Mouse (Mus musculus) limb, embryonic 15.5 days (tissue): ENCODE measurements around the gene Kat2a. TPM values are rescaled to one million over a fixed set of nuclear protein-coding genes. Genes with fewer than 3 reads are reported as not detected.
"Not testable (repeated sequence)": the region's sequence is repeated elsewhere in the genome, so short reads cannot be mapped to it uniquely, and the experiment has no call there.

Source experiments
- ATAC-seq: fragments of 200-750 bp; cut with Nextera tagmentation; 2 replicates; pipeline ENCODE4 v1.8.0; 2017; ENCODE audit warnings: low read depth, moderate TSS enrichment; ENCODE audit not compliant: insufficient number of reproducible peaks, low FRiP score, low TSS enrichment
- H3K27ac ChIP-seq: fragments of 300-500 bp; sonication (generic); 2 replicates; pipeline ENCODE4 v1.5.1; 2015; ENCODE audit warnings: moderate library complexity, mild to moderate bottlenecking, inconsistent platforms
- H3K27me3 ChIP-seq: fragments of 300-500 bp; sonication (generic); 2 replicates; pipeline ENCODE4 v1.6.1; 2015; ENCODE audit warnings: inconsistent platforms
- H3K36me3 ChIP-seq: fragments of 300-500 bp; sonication (generic); 2 replicates; pipeline ENCODE4 v1.6.1; 2015; ENCODE audit warnings: inconsistent platforms
- H3K4me1 ChIP-seq: fragments of 300-500 bp; sonication (generic); 2 replicates; pipeline ENCODE4 v1.6.1; 2015; ENCODE audit warnings: inconsistent platforms
- H3K4me2 ChIP-seq: fragments of 300-500 bp; sonication (generic); 2 replicates; pipeline ENCODE4 v1.6.1; 2015; ENCODE audit warnings: mild to moderate bottlenecking, inconsistent platforms
- H3K4me3 ChIP-seq: fragments of 300-500 bp; sonication (generic); 2 replicates; pipeline ENCODE4 v1.5.1; 2015; ENCODE audit warnings: mild to moderate bottlenecking, inconsistent platforms
- H3K9ac ChIP-seq: fragments of 300-500 bp; sonication (generic); 2 replicates; pipeline ENCODE4 v1.6.1; 2015; ENCODE audit warnings: inconsistent platforms
- H3K9me3 ChIP-seq: fragments of 300-500 bp; sonication (generic); 2 replicates; pipeline ENCODE4 v1.6.1; 2016; ENCODE audit warnings: inconsistent platforms
- WGBS: fragments of 180-500 bp; shearing (Covaris S2); methylation state at CpG from one replicate; pipeline ENCODE4 v1.1.7; 2015; 5-methylcytosine and 5-hydroxymethylcytosine counted together
- polyA plus RNA-seq: library from polyadenylated mRNA; unstranded; fragments of >200 nt; fragmentation: Nextera tagmentation; extraction: Ambion mirVana; gene quantifications from 2 replicates; pipeline ENCODE4 v1.2.1, GENCODE M21; 2015

The Kat2a gene
- polyA plus RNA-seq, 1 experiment from 2014 or later = 48.2 TPM

- 69% methylated on average over 7 of the region's 7 CpGs for WGBS
- H3K9ac ChIP-seq = no peak overlapping the region
- H3K27ac ChIP-seq = 0 out of 2 replicates have a peak overlapping the region, but pooled peaks have one; percentile 33
- H3K9me3 ChIP-seq = no peaks in the 10 kb centered on the region
- H3K4me3 ChIP-seq = no peak overlapping the region
- 0 out of 2 replicates have a peak, but pooled peaks have one; percentile 54 for ATAC-seq
- H3K4me2 ChIP-seq = no peak overlapping the region
- H3K36me3 ChIP-seq = no peaks in the 10 kb centered on the region
- peaks cover 20% of the 10 kb centered on the region for H3K4me1 ChIP-seq
- peaks cover 18% of the 10 kb centered on the region; the same call in 1 of the 2 replicates for H3K27me3 ChIP-seq
Measured at GRCm38 (mm10) chr11:100687265-100687664, 25.0 kb downstream of the Kat2a start.

GRCm38 (mm10) chr11:100685371-100685770, 26.9 kb downstream of the Kat2a start:
- Histone ChIP-seq H3K36me3 (no peaks in the 10 kb centered on the region), H3K4me1 (peaks cover 12% of the 10 kb centered on the region; the same call in 1 of the 2 replicates), H3K9me3 (no peaks in the 10 kb centered on the region), H3K27me3 (peaks cover 1% of the 10 kb centered on the region; the same call in 1 of the 2 replicates), H3K9ac (no peak overlapping the region), H3K4me2 (no peak overlapping the region), H3K27ac (no peak overlapping the region), H3K4me3 (no peak overlapping the region)
- ATAC-seq = no peak
- WGBS = 86% methylated on average over 2 of the region's 3 CpGs

- WGBS = 59% methylated on average over 2 of the region's 2 CpGs
- Histone ChIP-seq H3K36me3 (no peaks in the 10 kb centered on the region), H3K4me3 (no peak overlapping the region), H3K4me2 (no peak overlapping the region), H3K27ac (no peak overlapping the region), H3K9me3 (no peaks in the 10 kb centered on the region), H3K4me1 (0 out of 2 replicates have a peak, but pooled peaks cover 9% of the 10 kb centered on the region), H3K27me3 (no peaks in the 10 kb centered on the region), H3K9ac (no peak overlapping the region)
- no peak for ATAC-seq
Measured at GRCm38 (mm10) chr11:100684084-100684483, 28.2 kb downstream of the Kat2a start.

GRCm38 (mm10) chr11:100682526-100682925, 29.7 kb downstream of the Kat2a start:
- ATAC-seq = no peak
- Histone ChIP-seq H3K36me3 (no peaks in the 10 kb centered on the region), H3K4me1 (0 out of 2 replicates have a peak, but pooled peaks cover 5% of the 10 kb centered on the region), H3K9ac (no peak overlapping the region), H3K27me3 (no peaks in the 10 kb centered on the region), H3K4me2 (no peak overlapping the region), H3K9me3 (no peaks in the 10 kb centered on the region), H3K27ac (no peak overlapping the region), H3K4me3 (no peak overlapping the region)
- WGBS = 71% methylated on average over 5 of the region's 5 CpGs

GRCm38 (mm10) chr11:100681826-100682225, 30.4 kb downstream of the Kat2a start:
- Histone ChIP-seq H3K36me3 (no peaks in the 10 kb centered on the region), H3K4me1 (0 out of 2 replicates have a peak, but pooled peaks cover 3% of the 10 kb centered on the region), H3K27ac (no peak overlapping the region; the same call in 1 of the 2 replicates), H3K27me3 (no peaks in the 10 kb centered on the region), H3K4me3 (no peak overlapping the region), H3K4me2 (no peak overlapping the region), H3K9me3 (no peaks in the 10 kb centered on the region), H3K9ac (no peak overlapping the region)
- peak; percentile 70 for ATAC-seq
- 72% methylated on average over 5 of the region's 5 CpGs for WGBS

GRCm38 (mm10) chr11:100677810-100678209, 34.5 kb downstream of the Kat2a start:
- no peak overlapping the region for H3K9ac ChIP-seq
- no peak for ATAC-seq
- no peak overlapping the region for H3K4me3 ChIP-seq
- 51% methylated on average over 7 of the region's 7 CpGs for WGBS
- no peak overlapping the region for H3K27ac ChIP-seq
- H3K4me1 ChIP-seq = peaks cover 11% of the 10 kb centered on the region
- H3K9me3 ChIP-seq = no peaks in the 10 kb centered on the region
- H3K36me3 ChIP-seq = no peaks in the 10 kb centered on the region
- H3K27me3 ChIP-seq = 0 out of 2 replicates have a peak, but pooled peaks cover 4% of the 10 kb centered on the region
- H3K4me2 ChIP-seq = no peak overlapping the region

- peak overlapping the region; percentile 33 for H3K4me2 ChIP-seq
- H3K27me3 ChIP-seq = peaks cover 8% of the 10 kb centered on the region; the same call in 1 of the 2 replicates
- 2% methylated on average over 16 of the region's 23 CpGs for WGBS
- H3K27ac ChIP-seq = no peak overlapping the region
- ATAC-seq = no peak
- peaks cover 13% of the 10 kb centered on the region for H3K4me1 ChIP-seq
- no peaks in the 10 kb centered on the region for H3K9me3 ChIP-seq
- H3K36me3 ChIP-seq = no peaks in the 10 kb centered on the region
- 0 out of 2 replicates have a peak overlapping the region, but pooled peaks have one; percentile 15 for H3K4me3 ChIP-seq
- H3K9ac ChIP-seq = peak overlapping the region; percentile 29; the same call in 1 of the 2 replicates
Measured at GRCm38 (mm10) chr11:100673169-100673568, 39.1 kb downstream of the Kat2a start.

GRCm38 (mm10) chr11:100671956-100672355, 40.3 kb downstream of the Kat2a start:
- WGBS = 76% methylated on average over 2 of the region's 2 CpGs
- Histone ChIP-seq H3K36me3 (no peaks in the 10 kb centered on the region), H3K9ac (no peak overlapping the region), H3K4me3 (no peak overlapping the region), H3K4me2 (no peak overlapping the region), H3K9me3 (no peaks in the 10 kb centered on the region), H3K4me1 (peaks cover 13% of the 10 kb centered on the region), H3K27me3 (peaks cover 8% of the 10 kb centered on the region; the same call in 1 of the 2 replicates), H3K27ac (no peak overlapping the region)
- ATAC-seq = no peak

- Histone ChIP-seq H3K9me3 (no peaks in the 10 kb centered on the region), H3K36me3 (no peaks in the 10 kb centered on the region), H3K4me3 (no peak overlapping the region), H3K4me1 (peaks cover 13% of the 10 kb centered on the region), H3K4me2 (no peak overlapping the region), H3K9ac (no peak overlapping the region), H3K27ac (no peak overlapping the region), H3K27me3 (peaks cover 8% of the 10 kb centered on the region; the same call in 1 of the 2 replicates)
- no peak for ATAC-seq
- WGBS = 62% methylated on average over 1 of the region's 1 CpGs
Measured at GRCm38 (mm10) chr11:100671049-100671448, 41.2 kb downstream of the Kat2a start.

- Histone ChIP-seq H3K4me1 (peaks cover 14% of the 10 kb centered on the region), H3K27ac (no peak overlapping the region), H3K9ac (no peak overlapping the region), H3K9me3 (no peaks in the 10 kb centered on the region), H3K4me2 (no peak overlapping the region), H3K36me3 (no peaks in the 10 kb centered on the region), H3K27me3 (no peaks in the 10 kb centered on the region), H3K4me3 (no peak overlapping the region)
- ATAC-seq = no peak
- WGBS = 67% methylated on average over 10 of the region's 10 CpGs
Measured at GRCm38 (mm10) chr11:100659806-100660205, 52.5 kb downstream of the Kat2a start.

GRCm38 (mm10) chr11:100656458-100656857, 55.8 kb downstream of the Kat2a start:
- WGBS = 9% methylated on average over 6 of the region's 6 CpGs
- H3K4me1 ChIP-seq = peaks cover 14% of the 10 kb centered on the region
- H3K4me3 ChIP-seq = no peak overlapping the region
- no peaks in the 10 kb centered on the region for H3K36me3 ChIP-seq
- H3K27ac ChIP-seq = no peak overlapping the region
- no peak for ATAC-seq
- no peak overlapping the region for H3K9ac ChIP-seq
- H3K27me3 ChIP-seq = peaks cover 6% of the 10 kb centered on the region
- H3K4me2 ChIP-seq = no peak overlapping the region
- no peaks in the 10 kb centered on the region for H3K9me3 ChIP-seq

- 61% methylated on average over 3 of the region's 3 CpGs for WGBS
- peaks cover 14% of the 10 kb centered on the region for H3K27me3 ChIP-seq
- not testable (repeated sequence) for H3K4me2 ChIP-seq, H3K4me3 ChIP-seq, H3K27ac ChIP-seq, H3K9ac ChIP-seq, H3K9me3 ChIP-seq, ATAC-seq, H3K36me3 ChIP-seq
- peaks cover 14% of the 10 kb centered on the region for H3K4me1 ChIP-seq
Measured at GRCm38 (mm10) chr11:100655589-100655988, 56.7 kb downstream of the Kat2a start.
